ENCODE assay signal across 7 mouse cellular contexts in genomic region chr4:139310171-139310898, GRCm38 (mm10). TPM values are rescaled to one million over a fixed set of nuclear protein-coding genes. Genes with fewer than 3 reads are reported as not detected.
DNase-seq lines count a peak whose midpoint lies in the region; ATAC-seq lines count a peak whose summit lies in the region.

Gene Pqlc2 (minus strand): TSS chr4:139310708.
Gene Akr7a5 (plus strand): TSS chr4:139310744.

- H3K9ac ChIP-seq in embryonic facial prominence, embryonic 12.5 days: peak within 1 kb of the TSS; percentile 90
- H3K9ac ChIP-seq in limb, embryonic 11.5 days (ENCODE audit: low read length): peak within 1 kb of the TSS; percentile 95
- peak within 1 kb of the TSS; percentile 85 for H3K9ac ChIP-seq in midbrain, embryonic 14.5 days (replicated peaks; ENCODE audit: low read length)

- under 1% methylated on average over 63 of the region's 63 CpGs for WGBS in embryonic facial prominence, embryonic 12.5 days
- WGBS in limb, embryonic 11.5 days: under 1% methylated on average over 63 of the region's 63 CpGs
- WGBS in midbrain, embryonic 14.5 days: under 1% methylated on average over 63 of the region's 63 CpGs

- DNase-seq in adrenal gland, postnatal 25 days: peak; percentile 99
- peak; percentile 99 for DNase-seq in heart, adult 11 months
- DNase-seq in kidney, adult 18-20 months: peak; percentile 100
- DNase-seq in limb, embryonic 11.5 days (ENCODE audit: low spot score): peak; percentile 98
- DNase-seq in midbrain, embryonic 14.5 days: peak; percentile 99
- DNase-seq in spleen, adult 18-20 months: peak; percentile 95 to 100

- peak within 1 kb of the TSS; percentile 89 for H3K4me2 ChIP-seq in embryonic facial prominence, embryonic 12.5 days (replicated peaks)
- H3K4me2 ChIP-seq in limb, embryonic 11.5 days (ENCODE audit: low read depth, severe bottlenecking): peak within 1 kb of the TSS; percentile 88
- H3K4me2 ChIP-seq in midbrain, embryonic 14.5 days (ENCODE audit: low read length): peak within 1 kb of the TSS; percentile 96

- peaks cover 29% of the 10 kb centered on the region for H3K36me3 ChIP-seq in embryonic facial prominence, embryonic 12.5 days
- peaks cover 2% of the 10 kb centered on the region; the same call in 1 of the 2 replicates for H3K36me3 ChIP-seq in limb, embryonic 11.5 days (ENCODE audit: control insufficient read depth, insufficient read depth, low read length)
- H3K36me3 ChIP-seq in midbrain, embryonic 14.5 days (ENCODE audit: control insufficient read depth, insufficient read depth, low read length): peaks cover 28% of the 10 kb centered on the region

- peak within 1 kb of the TSS; percentile 82 for H3K27ac ChIP-seq in embryonic facial prominence, embryonic 12.5 days
- 0 out of 2 replicates have a peak within 1 kb of the TSS, but pooled peaks have one; percentile 18 for H3K27ac ChIP-seq in limb, embryonic 11.5 days (replicated peaks; ENCODE audit: low read depth, low read length)
- H3K27ac ChIP-seq in midbrain, embryonic 14.5 days (replicated peaks; ENCODE audit: low read depth, low read length): peak within 1 kb of the TSS; percentile 73

- no peaks in the 10 kb centered on the region for H3K27me3 ChIP-seq in embryonic facial prominence, embryonic 12.5 days
- H3K27me3 ChIP-seq in limb, embryonic 11.5 days (ENCODE audit: control insufficient read depth, insufficient read depth, low read length): no peaks in the 10 kb centered on the region
- no peaks in the 10 kb centered on the region for H3K27me3 ChIP-seq in midbrain, embryonic 14.5 days (ENCODE audit: control insufficient read depth, insufficient read depth, low read length)

- H3K4me1 ChIP-seq in embryonic facial prominence, embryonic 12.5 days: peaks cover 16% of the 10 kb centered on the region; the same call in 1 of the 2 replicates
- H3K4me1 ChIP-seq in limb, embryonic 11.5 days (ENCODE audit: control insufficient read depth, insufficient read depth, low read length): peaks cover 13% of the 10 kb centered on the region
- H3K4me1 ChIP-seq in midbrain, embryonic 14.5 days (ENCODE audit: control insufficient read depth, insufficient read depth, low read length): peaks cover 17% of the 10 kb centered on the region

- ATAC-seq in embryonic facial prominence, embryonic 12.5 days (ENCODE audit: insufficient number of reproducible peaks, insufficient read depth, low FRiP score, low TSS enrichment): peak; percentile 76
- ATAC-seq in limb, embryonic 11.5 days (ENCODE audit: insufficient number of reproducible peaks, low FRiP score, low TSS enrichment, low read depth): peak; percentile 91
- ATAC-seq in midbrain, embryonic 14.5 days (ENCODE audit: low FRiP score, low TSS enrichment): peak; percentile 92

- no peaks in the 10 kb centered on the region for H3K9me3 ChIP-seq in embryonic facial prominence, embryonic 12.5 days
- no peaks in the 10 kb centered on the region for H3K9me3 ChIP-seq in limb, embryonic 11.5 days (ENCODE audit: control insufficient read depth, low read length)
- H3K9me3 ChIP-seq in midbrain, embryonic 14.5 days (ENCODE audit: control insufficient read depth, low read length): no peaks in the 10 kb centered on the region

- peak within 1 kb of the TSS; percentile 88 for H3K4me3 ChIP-seq in embryonic facial prominence, embryonic 12.5 days
- H3K4me3 ChIP-seq in limb, embryonic 11.5 days (ENCODE audit: low read depth, low read length): peak within 1 kb of the TSS; percentile 96
- peak within 1 kb of the TSS; percentile 91 for H3K4me3 ChIP-seq in midbrain, embryonic 14.5 days (replicated peaks; ENCODE audit: low read depth, low read length)

RNA-seq across cellular contexts. Expression of gene Pqlc2, which starts in this region (rescaled TPM):
- total RNA-seq in adrenal gland, postnatal 25 days (2021): 9.9 and 13.3 TPM in 2 replicates
- 15.0 and 17.0 TPM in 2 replicates for polyA plus RNA-seq in embryonic facial prominence, embryonic 12.5 days (2016; fragmentation: Nextera tagmentation; extraction: Ambion mirVana)
- polyA plus RNA-seq in limb, embryonic 11.5 days (2014; fragmentation: Nextera tagmentation; extraction: Ambion mirVana): 13.0 and 16.1 TPM in 2 replicates
- 10.6 and 11.5 TPM in 2 replicates for polyA plus RNA-seq in midbrain, embryonic 14.5 days (2014; fragmentation: Nextera tagmentation; extraction: Ambion mirVana)

RNA-seq across cellular contexts. Expression of gene Akr7a5, which starts in this region (rescaled TPM):
- 61.5 and 69.4 TPM in 2 replicates for total RNA-seq in adrenal gland, postnatal 25 days (2021)
- 134 TPM in 2 replicates for polyA plus RNA-seq in embryonic facial prominence, embryonic 12.5 days (2016; fragmentation: Nextera tagmentation; extraction: Ambion mirVana)
- 121 and 139 TPM in 2 replicates for polyA plus RNA-seq in limb, embryonic 11.5 days (2014; fragmentation: Nextera tagmentation; extraction: Ambion mirVana)
- polyA plus RNA-seq in midbrain, embryonic 14.5 days (2014; fragmentation: Nextera tagmentation; extraction: Ambion mirVana): 55.7 and 64.2 TPM in 2 replicates

Comparison
In these comparisons a context has a peak if more than half of its experiments do, and no peak if none do; other contexts are left out.
1. Peak in every context shown above with its lines: DNase-seq, ATAC-seq, H3K4me3 ChIP-seq and H3K27ac ChIP-seq.
2. H3K27ac ChIP-seq: peak in every context shown above with its lines; median percentile 82 in embryonic facial prominence, embryonic 12.5 days; 73 in midbrain, embryonic 14.5 days; 18 in limb, embryonic 11.5 days.